Mouse (Mus musculus): ENCODE measurements around the gene Inip.

Inip gene

GRCm38 (mm10) chr4:59801489-59801888, at the start of gene Inip:
Gene Inip (minus strand): TSS chr4:59801589.
- no peak for DNase-seq (ENCODE audit: low read depth, low spot score)

DNA sequence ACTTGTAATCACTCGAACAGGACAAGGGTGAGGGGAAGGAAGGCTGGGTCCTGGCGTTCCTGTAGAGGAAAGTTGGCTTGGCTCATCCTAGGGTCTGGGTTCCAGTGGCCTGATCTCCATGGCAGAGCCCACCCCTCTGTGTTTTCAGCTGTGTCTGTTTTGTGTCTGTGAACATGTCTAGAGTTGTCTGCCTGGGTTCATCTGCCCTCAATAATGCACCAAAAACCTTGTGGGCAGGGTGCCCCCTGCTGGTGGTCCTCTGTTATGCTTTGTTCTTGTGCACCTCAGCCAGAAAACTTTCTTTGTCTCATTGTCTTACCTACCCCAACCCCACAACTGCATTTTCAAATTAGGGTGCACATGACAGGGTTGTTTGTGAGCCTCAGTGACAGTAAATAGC, 48.8 kb upstream of the Inip start:
- DNase-seq (ENCODE audit: low read depth, low spot score), result peak; percentile 77

GRCm38 (mm10) chr4:59847447-59847846, 46.1 kb upstream of the Inip start:
- no peak for DNase-seq (ENCODE audit: low read depth, low spot score)

- DNase-seq (ENCODE audit: low read depth, low spot score), result no peak
Measured at GRCm38 (mm10) chr4:59845245-59845637, 43.9 kb upstream of the Inip start.

DNA sequence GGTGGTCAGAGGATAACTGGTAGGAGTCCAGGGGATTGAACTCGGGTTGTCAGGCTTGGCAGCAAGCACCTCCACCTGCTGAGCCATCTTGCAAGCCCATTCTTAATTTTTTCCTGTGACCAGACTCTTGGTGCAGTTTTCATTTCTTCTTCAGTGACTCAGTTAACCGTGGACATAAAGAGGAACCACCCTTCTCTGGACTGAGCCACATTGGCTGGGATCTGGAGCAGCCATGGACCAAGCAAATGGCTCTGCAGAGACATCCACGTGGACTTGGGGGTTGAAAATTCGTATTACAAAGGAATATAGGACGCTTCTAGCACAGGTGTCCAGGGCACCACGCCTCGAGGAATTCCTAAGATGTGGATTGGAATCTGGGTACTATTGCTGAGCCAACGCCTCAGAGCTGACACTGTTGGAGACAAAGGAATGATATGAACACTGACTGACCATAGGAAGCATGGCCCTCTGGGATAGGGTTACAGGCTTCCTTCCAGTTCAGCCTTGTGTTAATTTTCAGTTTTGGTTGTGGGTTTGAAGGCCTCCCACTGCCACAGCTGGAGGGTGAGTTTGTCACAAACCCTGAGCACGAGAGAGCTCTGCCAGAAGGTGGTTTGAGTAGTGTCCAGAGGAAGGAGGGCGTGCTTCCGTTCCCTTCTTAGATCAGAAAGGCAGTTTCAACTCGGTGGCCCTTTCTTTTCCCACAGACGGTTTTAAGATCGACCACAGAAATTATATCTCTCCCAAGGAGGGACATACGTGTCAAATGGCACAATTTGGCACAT, 43.3 kb upstream of the Inip start:
- DNase-seq (ENCODE audit: low read depth, low spot score), result no peak

DNA sequence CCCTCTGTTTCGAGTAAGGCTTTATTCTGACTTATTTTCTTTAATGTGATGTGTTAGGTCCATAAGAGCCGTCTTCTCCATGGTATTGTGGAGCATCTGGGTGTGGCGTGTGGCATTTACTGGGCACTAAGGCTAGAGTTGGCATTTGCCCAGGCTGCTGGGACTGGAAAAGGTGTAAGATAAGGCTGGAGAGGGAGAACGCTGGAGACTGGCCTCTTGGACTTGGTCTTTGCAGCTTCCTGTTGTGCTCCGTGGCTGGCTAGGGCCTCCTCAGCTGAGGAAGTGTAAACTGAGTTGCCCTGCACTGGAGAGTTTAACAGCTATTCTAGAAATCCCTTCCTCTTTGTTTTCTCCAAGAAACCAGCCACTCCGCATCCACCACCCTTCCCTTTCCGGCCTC, 36.3 kb upstream of the Inip start:
- DNase-seq (ENCODE audit: low read depth, low spot score), result no peak

- no peak for DNase-seq (ENCODE audit: low read depth, low spot score)
Measured at GRCm38 (mm10) chr4:59832810-59833209, 31.4 kb upstream of the Inip start.

DNA sequence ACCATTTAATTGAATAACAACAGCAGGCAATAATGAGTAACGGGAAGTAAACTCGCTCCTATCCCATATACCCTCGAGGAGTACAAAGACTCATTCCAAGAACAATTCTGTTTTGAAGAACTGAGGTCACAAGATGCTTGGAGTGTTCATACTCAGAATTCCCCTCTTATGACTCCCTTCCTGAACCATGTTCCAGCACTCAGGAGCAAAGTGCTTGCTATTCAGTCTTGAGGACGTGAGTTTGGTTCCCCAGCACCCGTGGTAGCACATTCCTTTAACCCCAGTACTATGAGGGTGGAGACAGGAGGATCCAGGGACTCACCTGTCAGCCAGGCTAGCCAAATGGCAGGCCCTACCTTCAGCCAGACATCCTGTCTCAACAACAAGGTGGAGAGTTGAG, 29.6 kb upstream of the Inip start:
- no peak for DNase-seq (ENCODE audit: low read depth, low spot score)

DNA sequence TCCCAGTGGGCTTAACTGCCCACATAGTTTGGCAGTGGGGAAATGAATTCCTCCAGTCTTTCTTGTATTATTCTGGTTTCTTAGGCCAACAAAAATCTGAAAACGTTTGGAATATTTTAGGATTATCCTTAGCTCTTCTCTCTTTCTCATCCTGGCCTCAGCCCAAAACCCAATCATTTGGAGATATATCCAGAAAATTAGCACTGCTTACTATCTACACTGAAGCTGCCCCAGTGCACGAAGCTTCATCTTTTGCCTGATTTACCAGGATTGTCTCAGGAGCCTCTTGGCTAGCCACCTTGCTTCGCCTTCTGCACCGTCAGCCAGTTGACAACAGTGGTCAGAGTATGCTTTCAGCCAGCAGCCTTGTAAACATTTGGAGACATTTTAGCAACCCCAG, 27.7 kb upstream of the Inip start:
- no peak for DNase-seq (ENCODE audit: low read depth, low spot score)

DNA sequence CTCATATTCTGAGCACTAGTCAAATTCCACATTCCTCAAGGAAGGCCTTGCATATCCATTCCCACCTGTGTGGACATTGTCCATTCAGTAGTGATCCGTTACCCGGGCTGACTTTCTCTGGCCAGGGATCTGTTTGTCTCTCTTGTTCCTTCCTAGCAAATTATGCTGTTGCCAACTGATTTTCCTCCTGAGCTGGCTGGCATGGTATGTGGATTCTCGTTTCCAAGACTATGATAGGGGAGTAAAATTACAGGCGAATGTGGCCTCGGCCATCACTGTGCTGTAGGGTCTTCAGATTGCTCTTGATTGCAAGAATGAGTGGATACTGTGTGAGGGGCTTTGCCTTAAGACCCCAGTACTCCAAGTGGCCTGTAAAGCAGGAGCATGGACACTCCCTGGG, 25.0 kb upstream of the Inip start:
- DNase-seq (ENCODE audit: low read depth, low spot score), result no peak

GRCm38 (mm10) chr4:59825634-59826033, 24.2 kb upstream of the Inip start:
- no peak for DNase-seq (ENCODE audit: low read depth, low spot score)

DNA sequence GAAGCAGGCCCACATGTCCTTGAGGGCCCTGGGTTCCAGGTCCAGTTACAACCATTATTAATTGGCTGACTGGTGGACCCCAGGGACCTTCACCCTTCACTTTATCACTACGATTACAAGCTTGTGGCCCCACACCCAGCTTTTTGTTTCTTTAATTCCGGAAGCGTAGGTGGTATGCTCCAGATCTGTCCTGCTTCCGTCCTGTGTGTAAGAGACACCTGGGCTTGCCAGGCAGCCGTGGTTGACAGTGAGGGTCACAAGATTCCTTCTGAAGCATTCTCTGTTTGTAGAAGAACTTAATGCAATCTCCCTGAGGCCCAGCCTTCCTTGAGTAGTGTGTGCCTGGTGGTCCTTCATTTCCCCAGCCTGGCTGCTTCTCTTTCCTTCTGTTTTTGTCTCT, 23.5 kb upstream of the Inip start:
- DNase-seq (ENCODE audit: low read depth, low spot score), result no peak

DNA sequence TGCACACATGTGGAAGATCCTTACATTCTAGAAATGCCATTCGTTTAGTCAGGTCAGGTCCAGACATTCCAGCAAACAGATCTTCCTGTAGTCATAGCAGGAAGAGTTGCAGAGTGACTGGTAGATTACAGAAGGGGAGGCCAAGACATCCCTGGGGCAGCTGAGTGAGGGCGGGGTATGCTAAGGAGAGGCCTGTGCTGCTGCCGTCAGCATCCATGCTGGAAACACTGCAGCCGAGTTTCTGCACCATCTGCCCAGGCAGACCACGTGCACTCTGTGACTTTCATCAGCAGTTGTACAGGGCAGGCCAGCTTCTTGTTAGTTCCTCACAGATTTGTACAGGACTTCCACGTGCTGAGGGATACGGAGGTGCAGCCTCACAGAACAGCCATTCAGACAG, 22.1 kb upstream of the Inip start:
- no peak for DNase-seq (ENCODE audit: low read depth, low spot score)

GRCm38 (mm10) chr4:59822119-59822518, 20.7 kb upstream of the Inip start:
- DNase-seq (ENCODE audit: low read depth, low spot score), result no peak

DNA sequence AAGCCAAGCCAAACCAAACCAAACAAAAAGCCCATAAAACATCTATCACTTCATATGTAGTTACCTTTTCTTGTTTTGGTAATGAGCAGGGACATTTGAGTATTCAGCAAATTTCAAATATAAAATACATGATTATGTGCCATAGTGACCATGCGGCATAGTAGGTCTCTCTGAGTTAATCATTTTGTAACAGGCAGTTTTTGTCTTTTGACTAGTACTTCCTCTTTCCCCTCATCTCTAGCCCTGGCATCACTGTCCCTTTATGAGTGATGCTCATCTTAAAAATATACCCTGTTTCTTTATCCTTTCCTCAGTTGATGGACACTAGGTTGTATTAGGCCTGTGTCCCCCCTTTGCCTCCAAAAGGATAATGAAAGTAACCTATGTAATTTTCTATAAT, 20.1 kb upstream of the Inip start:
- DNase-seq (ENCODE audit: low read depth, low spot score), result no peak

DNA sequence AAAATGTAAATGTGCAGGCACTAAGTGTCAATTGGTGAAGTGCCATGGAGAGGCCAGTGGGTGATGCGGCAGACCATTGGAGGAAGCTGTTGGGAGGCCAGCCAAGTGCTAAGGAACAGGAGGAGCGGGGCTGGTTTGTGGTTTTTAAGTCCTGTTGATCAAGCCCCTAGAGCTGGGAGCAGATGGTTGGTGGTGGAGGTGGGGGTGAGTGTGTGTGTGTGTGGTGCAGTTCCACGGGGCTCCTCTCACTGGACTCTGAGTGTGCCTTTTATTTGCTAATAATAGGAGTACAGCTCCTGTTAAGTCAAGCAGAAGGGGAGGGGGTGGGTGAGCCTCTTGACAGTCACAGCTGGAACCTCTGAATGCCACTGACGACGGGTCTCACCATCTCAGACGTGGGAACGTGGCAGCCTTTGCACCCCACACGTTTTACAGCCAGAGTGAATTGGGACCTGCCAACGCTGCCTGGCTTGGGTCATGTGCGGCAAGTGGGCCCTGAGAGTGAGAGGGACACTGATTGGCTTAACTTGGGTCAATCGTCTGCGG, 18.2 kb upstream of the Inip start:
- no peak for DNase-seq (ENCODE audit: low read depth, low spot score)

DNA sequence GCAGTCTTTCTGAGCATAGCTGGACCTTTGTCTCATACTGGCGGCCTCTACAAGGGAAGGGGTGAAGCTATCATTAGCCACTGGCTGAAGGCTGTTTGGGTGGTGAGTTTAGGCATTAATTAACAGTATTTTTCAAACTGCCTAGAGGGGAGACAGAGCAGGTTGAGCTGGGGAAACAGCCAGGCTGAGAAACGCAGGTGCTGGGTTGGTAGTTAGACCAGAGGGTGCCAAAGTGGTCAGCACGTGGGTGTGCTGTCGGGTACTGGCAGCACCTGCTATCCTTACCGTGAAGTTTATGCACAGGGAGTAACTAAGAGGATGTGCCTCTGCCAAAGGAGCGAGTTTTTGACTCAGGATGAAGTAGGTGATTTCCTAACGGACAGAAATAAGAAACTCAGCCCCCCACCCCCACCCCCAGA, 17.7 kb upstream of the Inip start:
- no peak for DNase-seq (ENCODE audit: low read depth, low spot score)

GRCm38 (mm10) chr4:59818498-59818897, 17.1 kb upstream of the Inip start:
- peak; percentile 44 for DNase-seq (ENCODE audit: low read depth, low spot score)

DNA sequence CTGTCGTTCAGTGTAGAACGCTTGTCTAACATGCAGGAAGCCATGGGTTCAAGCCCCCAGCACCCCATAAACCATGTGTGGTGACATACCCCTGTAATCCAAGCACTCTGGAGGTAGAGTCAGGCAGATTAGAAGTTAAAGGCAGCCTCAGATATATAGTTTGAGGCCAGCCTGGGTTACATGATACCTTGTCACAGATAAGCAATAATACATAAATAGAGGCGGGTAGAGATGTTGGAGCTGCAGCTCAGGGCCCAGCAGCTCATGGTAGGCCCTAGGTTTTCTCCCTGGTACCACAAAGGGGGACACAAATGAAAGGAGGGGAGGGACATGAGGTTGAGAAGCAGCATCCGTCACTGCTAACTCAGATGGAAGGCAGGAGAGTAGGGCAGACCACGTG, 16.4 kb upstream of the Inip start:
- DNase-seq (ENCODE audit: low read depth, low spot score), result no peak

GRCm38 (mm10) chr4:59816477-59816876, 15.1 kb upstream of the Inip start:
- no peak for DNase-seq (ENCODE audit: low read depth, low spot score)

DNA sequence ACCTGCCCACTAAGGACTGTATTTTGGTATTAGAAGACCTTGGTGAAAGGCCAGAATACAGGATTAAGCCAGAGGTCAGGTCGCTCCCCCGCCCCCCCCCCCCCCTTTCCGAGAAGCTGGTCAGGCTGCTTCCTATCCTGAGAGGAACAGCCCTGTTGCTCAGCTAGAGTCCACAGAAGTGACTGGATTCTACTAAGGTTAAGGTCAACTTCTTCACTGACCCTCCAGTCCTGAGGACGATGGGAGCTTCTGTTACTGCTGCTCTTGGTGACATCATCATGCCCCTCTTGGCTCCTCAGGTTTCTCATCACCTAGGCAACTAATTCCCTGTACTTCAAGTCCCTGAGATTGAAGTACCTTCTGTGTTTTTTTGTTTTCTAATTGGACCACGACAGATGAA, 14.6 kb upstream of the Inip start:
- no peak for DNase-seq (ENCODE audit: low read depth, low spot score)

GRCm38 (mm10) chr4:59815121-59815810, 13.9 kb upstream of the Inip start:
- no peak for DNase-seq (ENCODE audit: low read depth, low spot score)

DNA sequence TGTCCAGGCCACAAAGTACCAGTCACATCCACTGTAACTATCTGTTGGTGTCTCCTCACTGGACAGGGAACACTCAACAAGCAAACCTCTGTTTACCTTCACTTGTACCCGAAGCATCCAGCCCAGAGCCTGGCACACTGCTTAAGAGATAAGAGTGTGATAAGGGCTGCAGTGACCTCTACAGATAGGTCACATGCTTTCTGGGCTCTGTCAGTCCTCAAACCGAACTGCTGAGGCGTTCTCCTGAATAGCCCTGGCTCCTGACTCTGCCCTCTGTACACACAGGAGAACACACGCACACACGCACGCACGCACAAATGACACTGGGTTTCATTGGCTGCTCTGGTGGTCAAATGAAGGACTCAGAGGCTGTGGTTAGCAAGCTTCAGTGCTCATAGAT, 12.7 kb upstream of the Inip start:
- DNase-seq (ENCODE audit: low read depth, low spot score), result no peak

Data from R1 (cell line).